Mouse (Mus musculus) spleen, adult 18-20 months (tissue): ENCODE data around the gene Olfr573-ps1.

ENCODE experiments used
- DNase-seq, 2 experiments: peaks; one replicate each; pipeline ENCODE4 v3.0.0; 2022; ENCODE audit warnings: mixed read lengths in 2 of 2

Olfr573-ps1 gene

DNA sequence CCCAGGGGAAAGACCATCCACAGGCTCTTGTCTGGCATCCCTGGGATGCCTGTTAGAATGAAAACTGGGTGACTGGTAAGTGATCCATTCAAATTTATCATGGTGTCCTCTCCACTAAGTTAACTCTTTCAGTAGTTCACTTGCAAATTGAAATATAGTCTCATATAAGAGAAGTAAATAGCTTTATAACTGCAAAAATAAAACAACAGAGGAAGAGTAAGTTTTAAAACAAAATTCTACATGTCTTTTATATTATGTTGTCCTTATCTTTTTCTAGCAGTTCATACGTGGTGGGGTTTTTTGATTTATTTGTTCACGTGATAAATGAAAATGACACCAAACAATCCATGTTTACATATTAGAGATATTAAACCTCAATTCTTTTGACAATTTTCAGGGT is at the start of gene Olfr573-ps1:
Olfr573-ps1 (minus strand) TSS at position 101 of the 400 bp plus-strand sequence.
- no peak for DNase-seq

DNA sequence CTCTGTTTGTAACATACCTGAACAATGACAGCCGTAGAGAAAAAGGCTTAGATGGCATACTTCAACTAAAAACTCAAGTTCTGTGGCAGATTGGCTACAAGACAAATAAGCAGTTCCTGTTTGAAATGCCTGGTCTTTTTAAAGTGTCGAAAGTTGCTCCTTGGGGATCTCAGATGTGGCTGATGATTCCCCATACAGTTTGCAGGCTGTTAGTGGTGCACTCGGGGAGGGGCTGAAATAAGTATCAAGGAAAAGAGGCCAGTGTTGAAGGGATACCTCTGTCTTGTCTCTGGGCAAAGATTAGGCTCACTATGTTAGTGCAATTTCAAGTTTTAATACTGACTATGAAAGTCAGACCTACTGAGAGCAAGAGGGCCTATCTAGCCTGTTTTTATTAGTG is 46.8 kb upstream of the Olfr573-ps1 start, which contains the start of gene Olfr578:
Olfr578 (minus strand) TSS at position 101 of the 400 bp plus-strand sequence.
- no peak for DNase-seq

DNA sequence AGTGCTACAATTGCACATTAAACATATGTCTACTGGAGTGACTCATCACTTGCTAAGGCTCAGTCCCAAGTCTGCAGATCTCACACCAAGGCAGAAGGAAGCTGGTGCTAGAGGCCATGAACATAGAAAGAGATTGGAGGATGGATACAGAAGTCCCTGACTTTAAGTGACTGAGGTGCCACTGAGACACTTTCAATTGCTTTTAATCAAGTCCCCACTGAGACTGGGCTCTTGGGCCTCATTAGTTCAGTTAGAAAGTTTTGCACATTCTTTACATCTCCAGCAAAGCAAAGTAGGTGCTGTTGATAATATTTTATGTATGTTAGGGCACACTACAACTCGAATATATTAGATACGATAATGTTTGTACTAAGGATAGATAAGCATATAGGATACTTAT is 33.5 kb upstream of the Olfr573-ps1 start, which contains the start of gene Olfr577:
Olfr577 (minus strand) TSS at position 101 of the 400 bp plus-strand sequence.
- DNase-seq, result no peak

DNA sequence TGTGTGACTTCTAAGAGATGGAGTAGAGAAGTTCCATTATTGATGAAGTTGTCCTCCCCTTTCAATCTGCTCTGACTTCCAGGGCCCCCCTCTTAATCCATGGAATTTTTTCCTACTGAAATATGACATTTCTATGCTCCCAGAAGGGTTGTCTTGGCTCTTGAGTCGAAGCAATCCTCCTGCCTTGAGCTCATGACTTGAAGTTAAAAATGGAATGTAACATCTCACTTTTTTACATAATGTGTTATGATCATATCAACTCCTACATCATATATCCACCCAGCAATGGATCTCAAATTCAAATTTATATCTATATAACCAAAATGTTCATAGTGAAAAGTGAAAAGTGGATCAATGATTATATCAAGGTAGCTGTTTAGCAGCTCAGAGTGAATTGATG is 32.0 kb upstream of the Olfr573-ps1 start:
- no peak for DNase-seq

DNA sequence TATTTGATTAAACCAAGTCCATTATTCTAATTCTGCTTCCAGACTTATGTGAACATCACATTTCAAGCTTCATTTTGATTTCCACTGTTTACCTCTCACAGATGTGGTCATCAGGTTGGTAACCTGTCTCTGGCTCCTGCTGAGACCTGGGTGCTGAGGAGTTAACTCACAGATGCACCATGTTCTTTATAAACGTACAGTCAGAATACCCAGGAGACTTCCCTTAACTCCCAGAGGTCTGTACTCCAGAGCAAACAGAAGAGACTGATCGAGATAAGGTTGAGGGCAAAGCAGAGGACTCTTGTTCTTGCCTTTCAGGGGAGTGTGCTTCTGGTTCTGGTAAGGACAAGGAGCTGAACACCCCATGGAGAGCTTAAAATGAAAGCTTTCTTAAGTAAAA is 20.0 kb upstream of the Olfr573-ps1 start, which contains the start of gene Olfr576:
Olfr576 (plus strand) TSS at position 301 of the 400 bp plus-strand sequence.
- DNase-seq, result no peak

DNA sequence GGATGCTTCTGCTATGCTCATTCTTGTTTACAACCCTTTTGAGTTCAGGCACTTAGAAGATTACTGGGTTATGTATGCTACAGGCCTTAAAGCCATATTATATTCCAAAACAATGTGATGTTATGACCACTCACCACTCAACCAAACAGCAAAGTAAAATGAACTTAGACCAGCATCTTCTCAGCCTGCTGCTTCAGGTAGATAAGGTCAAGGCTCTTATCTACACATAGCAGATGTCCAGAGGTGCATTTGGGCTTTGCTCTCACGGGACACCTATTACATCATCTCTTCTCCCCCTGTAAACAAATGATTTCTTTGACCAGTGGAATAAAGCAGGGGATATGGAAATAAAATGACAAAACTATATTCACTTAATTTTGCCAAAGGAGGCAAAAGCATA is 16.2 kb upstream of the Olfr573-ps1 start, which contains the start of gene Olfr575:
Olfr575 (minus strand) TSS at position 183 of the 400 bp plus-strand sequence.
- DNase-seq, result no peak

DNA sequence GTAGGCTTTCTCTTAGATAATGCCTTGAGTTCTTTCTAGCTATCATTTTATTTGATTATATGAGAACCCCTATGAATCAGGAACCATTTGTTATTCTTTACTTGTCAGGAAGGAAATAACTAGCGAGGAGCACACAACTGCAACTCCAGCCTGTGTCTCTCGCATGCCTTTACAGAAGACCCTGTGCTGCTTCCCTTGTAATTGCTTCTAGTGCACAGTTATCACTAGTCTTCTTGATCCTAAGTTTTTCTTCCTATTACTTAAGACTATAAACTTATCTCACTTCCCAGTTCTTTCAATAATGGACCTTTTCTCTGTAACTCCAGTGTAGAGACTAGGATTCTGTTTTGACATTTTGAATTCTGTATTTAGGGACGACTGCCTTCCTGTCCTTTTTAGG is 15.8 kb upstream of the Olfr573-ps1 start:
- DNase-seq, result no peak

DNA sequence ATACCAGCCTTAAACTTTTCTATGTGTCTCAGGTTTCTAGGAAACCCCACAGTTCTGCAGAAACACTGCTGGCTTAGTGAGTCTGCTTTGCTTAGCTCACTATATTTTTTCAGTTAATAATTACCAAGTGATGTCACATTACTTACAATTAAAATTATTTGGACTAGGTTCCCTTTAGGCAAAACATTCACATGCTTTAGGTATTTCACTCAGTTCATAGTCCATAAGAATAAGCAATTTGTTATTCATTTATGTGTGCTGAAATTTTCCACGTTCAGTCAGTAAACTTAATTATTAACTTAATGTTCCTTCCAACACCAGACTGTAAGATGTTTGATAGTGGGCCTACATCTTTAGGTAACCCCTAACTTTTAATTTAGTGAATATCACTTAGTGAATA is 8.4 kb upstream of the Olfr573-ps1 start:
- no peak for DNase-seq

DNA sequence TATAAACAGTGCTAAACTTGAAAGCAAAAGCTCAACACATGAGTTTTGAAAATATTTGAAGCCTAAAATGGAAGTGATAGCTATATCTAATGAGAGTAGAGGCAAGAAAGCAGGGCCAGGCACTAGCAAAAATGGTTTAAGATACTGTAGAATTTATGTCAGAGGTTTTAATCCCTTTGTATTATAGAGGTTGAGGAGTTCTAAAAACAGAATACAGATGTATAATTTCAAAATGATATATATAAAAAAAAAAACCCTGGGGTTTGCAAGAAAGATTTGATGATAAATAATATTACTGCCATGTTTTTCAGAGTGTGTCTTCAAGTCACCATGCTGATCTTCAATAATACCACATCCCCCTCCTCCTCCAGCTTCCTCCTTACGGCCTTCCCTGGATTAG is 5.8 kb upstream of the Olfr573-ps1 start, which contains the start of gene Olfr574:
Olfr574 (plus strand) TSS at position 301 of the 400 bp plus-strand sequence.
- no peak for DNase-seq

DNA sequence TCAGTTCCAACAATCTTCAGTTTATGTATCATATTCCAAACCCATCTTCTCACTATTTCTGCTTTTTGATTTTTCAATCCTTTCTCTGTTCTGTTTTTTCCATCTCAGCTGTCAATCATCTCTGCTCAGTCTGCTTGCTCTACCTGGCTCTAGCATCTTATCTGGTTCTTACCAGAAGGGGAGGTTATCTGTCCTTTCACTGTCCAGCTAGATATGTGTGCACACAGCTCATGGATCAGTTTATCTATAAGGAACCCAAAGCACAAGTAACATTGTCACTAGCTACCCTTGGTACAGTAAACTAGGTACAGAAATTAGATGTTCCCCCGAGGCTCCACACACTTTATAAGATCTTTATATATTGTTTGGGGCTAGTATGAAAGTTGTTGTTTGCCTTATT is 1.0 kb upstream of the Olfr573-ps1 start:
- no peak for DNase-seq

DNA sequence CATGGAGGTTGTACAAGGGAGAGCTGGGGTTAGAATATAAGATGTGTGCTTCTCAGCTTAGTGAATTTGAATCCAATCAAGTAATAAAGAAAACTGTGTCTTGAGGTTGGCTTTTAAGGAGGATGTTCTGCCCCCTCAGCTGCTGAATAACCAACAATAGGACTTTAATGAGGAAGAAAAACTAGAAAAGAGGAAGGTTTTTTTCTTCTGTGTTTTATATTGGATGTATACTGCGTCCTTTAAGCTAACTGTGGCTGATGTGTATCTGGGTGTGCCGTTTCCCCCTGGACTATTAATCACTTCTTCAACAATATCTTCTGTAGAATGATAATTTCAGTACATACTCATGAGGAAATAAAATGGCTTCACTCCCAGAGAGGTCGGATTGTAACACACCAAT is 15.3 kb downstream of the Olfr573-ps1 start:
- DNase-seq, result no peak

DNA sequence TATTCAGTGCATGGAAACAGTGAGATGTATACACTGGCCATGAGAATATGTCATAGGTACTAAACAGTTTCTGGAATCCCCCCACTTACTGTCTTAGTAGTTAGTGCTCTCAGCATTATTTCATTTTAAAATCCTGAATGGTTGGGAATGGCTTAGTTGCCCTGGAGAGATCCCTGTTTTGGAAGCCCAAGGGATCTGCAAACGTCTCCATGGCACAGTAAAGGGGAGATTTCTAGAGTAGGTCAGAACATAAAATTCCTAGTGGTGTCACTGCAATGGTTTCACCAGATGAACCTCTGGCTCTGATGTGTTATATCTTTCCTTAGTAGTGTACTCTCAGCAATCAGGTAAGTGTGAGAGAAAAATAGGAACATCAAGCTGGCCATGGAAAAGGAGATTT is 18.3 kb downstream of the Olfr573-ps1 start, which contains the start of gene Olfr572:
Olfr572 (plus strand) TSS at position 301 of the 400 bp plus-strand sequence.
- no peak for DNase-seq

DNA sequence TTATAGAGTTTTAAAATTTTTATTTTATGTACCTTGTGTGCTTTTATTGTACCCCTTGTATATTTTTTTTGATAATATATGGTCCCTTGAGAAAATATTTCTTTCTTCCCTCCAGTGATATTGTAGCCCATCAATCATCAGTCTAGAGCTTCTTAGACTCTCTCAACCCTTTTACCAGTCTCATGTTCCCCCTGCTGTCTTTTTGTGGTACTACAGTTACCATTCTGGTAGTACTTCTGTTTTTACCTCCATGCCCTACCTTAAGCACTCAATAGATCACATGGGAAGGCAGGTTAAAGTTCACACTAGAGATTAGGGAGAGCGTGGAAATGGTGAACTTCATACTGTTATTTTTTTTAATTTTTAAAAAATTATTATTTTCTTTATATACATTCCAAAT is 22.7 kb downstream of the Olfr573-ps1 start:
- DNase-seq, result no peak

DNA sequence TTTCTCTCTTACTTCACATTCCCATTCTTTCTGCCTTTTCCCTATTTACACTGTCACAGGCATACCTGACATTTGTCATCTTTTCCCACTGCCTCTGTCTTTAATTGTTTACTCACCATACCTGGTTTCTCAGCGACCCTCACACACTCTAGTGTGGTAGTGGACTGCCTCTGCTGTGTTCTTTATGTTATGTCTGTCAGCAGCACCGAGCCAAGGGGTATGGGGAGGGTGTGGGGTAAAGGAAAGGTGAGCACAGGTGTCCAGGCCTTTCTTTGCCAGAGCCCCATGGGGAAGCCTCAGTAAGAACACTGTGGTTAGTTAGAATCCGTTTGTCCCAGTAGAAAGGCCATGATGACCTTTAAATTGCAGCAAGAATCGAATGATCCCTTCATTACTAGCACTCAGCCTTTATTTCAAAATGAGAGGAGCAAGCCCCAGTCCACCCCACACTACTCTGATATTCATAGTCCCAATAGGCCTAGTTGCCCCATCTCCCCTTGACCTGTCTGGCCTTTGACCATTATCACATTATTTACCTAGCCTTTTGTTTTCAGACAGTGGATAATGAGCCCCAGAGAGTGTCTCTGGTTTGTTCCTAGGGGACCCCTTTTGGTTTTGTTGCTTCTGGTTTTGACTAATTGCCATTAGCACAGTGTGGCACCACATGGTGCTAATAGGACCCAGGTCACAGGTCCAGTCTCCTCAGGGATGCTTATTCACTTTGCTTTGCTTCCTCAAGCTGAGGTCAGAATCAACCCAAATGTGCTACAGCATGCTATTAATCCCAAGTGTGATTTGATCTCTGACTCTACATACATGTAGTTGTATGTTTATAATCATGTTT is 25.1 kb downstream of the Olfr573-ps1 start, which contains the start of gene Olfr571:
Olfr571 (minus strand) TSS at position 505 of the 844 bp plus-strand sequence.
- DNase-seq, result no peak

DNA sequence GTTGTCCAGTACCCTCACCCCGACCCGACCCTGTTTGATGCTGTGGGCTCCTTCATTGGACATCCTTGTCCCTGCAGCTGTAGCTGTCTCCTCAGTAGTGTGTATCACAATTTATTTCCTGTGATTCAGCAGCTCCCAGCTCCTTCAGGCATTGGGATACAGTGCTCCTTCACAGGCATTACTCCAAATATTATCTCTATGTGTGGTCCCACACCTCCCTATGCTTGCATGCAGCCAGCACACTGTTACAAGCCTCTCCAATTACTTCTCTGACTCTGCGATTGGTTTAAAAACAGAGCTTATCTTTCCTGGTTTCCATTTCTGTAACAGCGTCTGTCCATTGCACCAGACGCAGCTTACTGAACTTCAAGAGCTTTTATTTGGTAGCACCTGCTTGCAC is 26.0 kb downstream of the Olfr573-ps1 start:
- DNase-seq, result no peak

DNA sequence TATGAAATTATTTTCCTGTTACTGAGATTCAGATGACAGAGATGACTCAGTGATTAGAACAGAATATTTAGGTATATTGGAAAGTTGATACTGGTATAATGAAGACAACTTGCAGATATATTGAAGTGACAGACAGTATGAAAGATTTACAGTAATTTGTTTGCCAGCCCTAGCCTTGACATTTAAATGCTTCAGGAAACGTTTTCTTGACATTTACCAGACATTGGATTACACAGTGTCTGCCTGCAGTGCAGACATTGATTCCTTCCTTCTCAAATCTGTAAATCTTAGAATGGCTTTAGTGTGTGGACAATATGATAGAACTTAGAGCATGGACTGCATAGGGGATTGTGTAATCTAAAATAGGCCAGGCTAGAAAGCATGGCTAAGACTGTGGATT is 27.1 kb downstream of the Olfr573-ps1 start:
- no peak for DNase-seq
